Mouse (Mus musculus) gastrocnemius, postnatal 25 days (tissue): ENCODE data around the gene Fbxl21. TPM values are rescaled to one million over a fixed set of nuclear protein-coding genes. Genes with fewer than 3 reads are reported as not detected.

Source experiments
- DNase-seq: peaks from one replicate; pipeline ENCODE4 v3.0.0; 2022
- total RNA-seq, 2 experiments: library from RNA; stranded (reverse); gene quantifications; 1 replicate in 1 of 2; 2 replicates in 1 of 2; pipeline ENCODE4 v1.2.3; 2021

The Fbxl21 gene
- total RNA-seq, 2 experiments from 2014 or later: 0.51 TPM; not detected in 1

DNA sequence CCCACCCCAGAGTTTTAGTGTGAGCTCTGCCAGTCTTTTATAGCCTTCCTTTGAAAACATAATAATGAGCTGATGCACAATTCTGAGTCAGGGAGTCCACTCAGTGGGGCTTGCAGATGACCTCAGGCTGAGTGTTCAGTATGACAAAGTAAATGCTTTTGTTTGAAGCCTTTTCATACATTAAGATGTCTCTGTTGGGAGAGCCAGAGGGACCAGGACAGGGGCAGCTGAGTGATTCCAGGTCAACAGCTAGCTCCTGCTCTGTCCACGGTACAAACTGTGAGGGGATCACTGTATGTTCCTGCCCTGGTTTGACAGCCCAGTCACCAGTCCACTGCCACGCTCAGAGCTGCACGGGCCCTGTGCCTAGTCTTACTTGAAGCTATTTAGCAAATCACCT is 60.4 kb downstream of the Fbxl21 start:
- no peak for DNase-seq

DNA sequence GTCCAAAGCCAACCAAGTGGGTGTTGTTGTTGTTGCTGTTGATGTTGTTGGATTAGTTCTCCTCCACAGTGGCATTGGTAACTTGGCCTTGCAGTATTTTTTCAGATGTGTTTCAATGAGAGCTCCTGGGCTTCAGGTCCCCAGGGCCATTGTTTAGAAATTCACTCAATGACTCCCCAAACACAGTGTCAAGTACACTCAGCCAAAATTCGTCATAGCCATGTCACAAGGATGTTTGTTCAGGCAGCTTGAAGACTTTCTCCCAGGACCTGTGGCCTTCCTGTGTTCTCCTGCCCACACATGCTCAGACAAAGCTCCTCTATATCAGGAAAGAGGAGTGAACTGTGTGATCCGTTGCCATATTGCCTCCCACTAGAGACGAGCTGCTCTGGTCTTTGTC is 63.8 kb downstream of the Fbxl21 start:
- DNase-seq: no peak

Other genes starting within 250 kb of the Fbxl21 start
- gene Cxcl14, start 225.9 kb upstream of the Fbxl21 start, total RNA-seq: 10 to 100 TPM; 18.8 to 34.8 TPM
- not detected for gene Gm3045, start 95.9 kb upstream of the Fbxl21 start, total RNA-seq
- gene Slc25a48, start 84.1 kb upstream of the Fbxl21 start, total RNA-seq: not detected
- not detected for gene Il9, start 40.2 kb upstream of the Fbxl21 start, total RNA-seq
- gene Lect2, start 26.0 kb downstream of the Fbxl21 start, total RNA-seq: not detected
- 10 to 100 TPM; 19.2 to 20.5 TPM for gene Tgfbi, start 87.1 kb downstream of the Fbxl21 start, total RNA-seq
- 10 to 100 TPM; 18.5 to 19.7 TPM for gene Smad5, start 180.5 kb downstream of the Fbxl21 start, total RNA-seq
- gene Gm45623, start 231.4 kb downstream of the Fbxl21 start, total RNA-seq: not detected